Mouse (Mus musculus) retina, postnatal 7 days (tissue): ENCODE results near the gene Hist1h2bf.
"Not testable (repeated sequence)": the region's sequence is repeated elsewhere in the genome, so short reads cannot be mapped to it uniquely, and the experiment has no call there.

Experiments used
- DNase-seq: peaks from one replicate; pipeline ENCODE4 v3.0.0-alpha.2; 2012; ENCODE audit warnings: low read depth, low spot score

Hist1h2bf gene

DNA sequence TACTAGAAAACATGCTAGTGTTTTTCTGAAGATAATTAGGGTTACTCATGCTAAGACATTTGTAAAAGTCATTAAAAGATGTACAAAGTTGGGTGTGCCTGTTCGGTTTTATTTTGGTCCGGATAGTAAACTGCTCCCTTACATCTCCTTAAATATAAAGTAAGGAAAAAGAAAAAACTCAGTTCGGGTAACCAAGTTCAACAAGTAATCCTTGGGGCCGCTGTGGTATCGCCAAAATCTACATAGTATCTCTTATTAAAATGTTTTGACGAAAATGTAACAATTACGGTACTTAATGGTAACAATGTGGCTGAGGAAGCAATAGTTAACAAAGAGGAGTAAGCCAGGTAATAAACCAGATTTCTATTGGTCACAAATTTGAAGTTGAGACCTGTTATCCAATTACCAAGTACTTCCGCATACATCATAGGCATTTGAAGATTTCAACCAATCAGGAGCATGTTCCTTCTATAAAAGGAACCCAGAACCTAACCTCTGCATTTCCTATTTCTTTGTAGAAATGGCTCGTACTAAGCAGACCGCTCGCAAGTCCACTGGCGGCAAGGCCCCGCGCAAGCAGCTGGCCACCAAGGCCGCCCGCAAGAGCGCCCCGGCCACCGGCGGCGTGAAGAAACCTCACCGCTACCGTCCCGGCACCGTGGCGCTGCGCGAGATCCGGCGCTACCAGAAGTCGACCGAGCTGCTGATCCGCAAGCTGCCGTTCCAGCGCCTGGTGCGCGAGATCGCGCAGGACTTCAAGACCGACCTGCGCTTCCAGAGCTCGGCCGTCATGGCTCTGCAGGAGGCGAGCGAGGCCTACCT is 29.8 kb downstream of the Hist1h2bf start, which contains the start of gene Hist1h3f:
Gene Hist1h3f (plus strand): TSS at position 88 of the 822 bp plus-strand sequence.
- peak; percentile 89 for DNase-seq

DNA sequence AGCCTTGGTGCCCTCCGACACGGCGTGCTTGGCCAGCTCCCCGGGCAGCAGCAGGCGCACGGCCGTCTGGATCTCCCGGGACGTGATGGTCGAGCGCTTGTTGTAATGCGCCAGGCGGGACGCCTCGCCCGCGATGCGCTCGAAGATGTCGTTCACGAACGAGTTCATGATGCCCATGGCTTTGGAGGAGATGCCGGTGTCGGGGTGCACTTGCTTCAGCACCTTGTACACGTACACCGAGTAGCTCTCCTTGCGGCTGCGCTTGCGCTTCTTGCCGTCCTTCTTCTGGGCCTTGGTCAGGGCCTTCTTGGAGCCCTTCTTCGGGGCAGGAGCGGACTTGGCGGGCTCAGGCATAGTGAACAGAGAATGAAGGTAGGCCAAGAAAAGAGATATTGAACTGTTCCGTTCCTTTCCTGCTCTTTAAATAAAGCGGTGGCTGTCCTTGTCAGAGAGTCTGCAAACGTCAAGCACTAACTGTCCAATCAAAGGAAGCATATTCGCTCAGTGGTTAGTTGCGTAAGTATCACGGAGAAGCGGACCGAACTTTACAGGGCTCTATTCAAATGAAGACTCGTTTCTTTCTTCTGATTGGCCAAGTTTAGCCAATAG is 30.9 kb downstream of the Hist1h2bf start, which contains the start of gene Hist1h2bh:
Gene Hist1h2bh (minus strand): TSS at position 394 of the 609 bp plus-strand sequence.
- not testable (repeated sequence) for DNase-seq

DNA sequence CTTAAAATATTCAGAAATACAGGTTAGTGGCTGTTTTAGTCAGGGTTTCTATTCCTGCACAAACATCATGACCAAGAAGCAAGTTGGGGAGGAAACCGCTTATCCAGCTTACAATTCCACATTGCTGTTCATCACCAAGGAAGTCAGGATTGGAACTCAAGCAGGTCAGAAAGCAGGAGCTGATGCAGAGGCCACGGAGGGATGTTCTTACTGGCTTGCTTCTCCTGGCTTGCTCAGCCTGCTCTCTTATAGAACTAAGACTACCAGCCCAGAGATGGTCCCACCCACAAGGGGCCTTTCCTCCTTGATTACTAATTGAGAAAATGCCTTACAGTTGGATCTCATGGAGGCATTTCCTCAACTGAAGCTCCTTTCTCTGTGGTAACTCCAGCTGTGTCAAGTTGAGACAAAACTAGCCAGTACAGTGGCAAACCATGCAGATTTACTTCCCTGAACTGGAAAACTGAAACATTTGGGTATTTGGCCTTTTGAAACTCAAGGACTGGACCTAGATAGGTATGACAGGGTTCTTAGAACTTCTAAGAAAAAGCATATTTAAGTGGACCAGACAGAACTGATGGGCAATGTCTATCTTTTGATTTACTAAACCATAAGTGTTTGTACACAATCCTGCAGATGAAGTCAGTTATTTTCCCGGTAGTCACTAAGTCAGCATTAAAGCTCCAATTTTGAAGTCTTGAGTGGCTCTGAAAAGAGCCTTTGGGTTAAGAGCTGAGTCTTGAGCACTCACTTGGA is 31.6 kb downstream of the Hist1h2bf start:
- DNase-seq = not testable (repeated sequence)

DNA sequence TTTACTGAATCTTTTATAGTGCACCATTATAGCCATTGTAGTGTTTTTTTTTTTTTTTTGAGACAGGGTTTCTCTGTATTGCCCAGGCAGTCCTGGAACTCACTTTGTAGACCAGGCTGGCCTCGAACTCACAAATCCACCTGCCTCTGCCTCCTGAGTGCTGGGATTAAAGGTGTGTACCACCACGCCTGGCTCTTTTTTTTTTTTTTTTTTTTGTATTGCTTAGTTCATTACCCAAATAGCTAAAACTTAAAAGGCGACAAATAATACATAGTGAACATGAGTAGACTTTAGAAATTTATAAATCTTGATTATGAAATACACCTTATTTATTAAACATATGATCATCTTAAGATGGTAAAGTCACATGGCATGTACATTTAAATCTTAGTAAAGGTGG is 32.5 kb downstream of the Hist1h2bf start:
- DNase-seq = no peak

DNA sequence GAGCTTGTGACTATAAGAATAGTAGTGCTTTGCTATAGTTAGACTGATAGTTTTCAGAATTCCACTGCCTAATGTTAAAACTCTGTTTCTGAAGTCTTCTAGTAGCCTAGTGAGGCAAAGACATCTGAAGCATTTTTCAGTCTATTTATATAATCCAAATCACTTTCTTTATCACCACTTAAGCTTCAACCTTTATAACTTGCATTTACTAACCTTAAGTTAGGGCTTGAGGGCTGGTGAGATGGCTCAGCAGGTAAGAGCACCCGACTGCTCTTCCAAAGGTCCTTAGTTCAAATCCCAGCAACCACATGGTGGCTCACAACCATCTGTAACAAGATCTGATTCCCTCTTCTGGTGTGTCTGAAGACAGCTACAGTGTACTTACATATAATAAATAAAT is 34.2 kb downstream of the Hist1h2bf start:
- not testable (repeated sequence) for DNase-seq

DNA sequence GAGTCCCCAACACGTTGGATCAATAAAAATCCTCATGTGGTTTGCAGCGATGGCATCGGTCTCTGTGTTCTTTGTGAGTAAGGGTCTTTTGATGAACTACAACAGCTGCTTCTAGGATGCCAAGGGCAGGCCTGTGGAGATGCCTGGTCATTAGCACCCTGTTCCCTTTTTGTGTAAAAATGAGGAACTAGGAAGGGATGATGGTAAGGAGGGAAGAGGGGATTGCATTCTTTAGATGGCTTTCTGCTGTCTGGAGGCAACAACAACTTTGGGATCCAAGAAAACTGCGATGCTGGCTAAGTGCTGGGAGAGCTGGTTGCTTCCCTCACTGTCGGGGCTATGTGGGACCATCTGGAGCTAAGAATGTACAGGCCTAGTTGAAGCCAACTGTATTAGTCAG is 35.7 kb downstream of the Hist1h2bf start:
- DNase-seq = no peak

DNA sequence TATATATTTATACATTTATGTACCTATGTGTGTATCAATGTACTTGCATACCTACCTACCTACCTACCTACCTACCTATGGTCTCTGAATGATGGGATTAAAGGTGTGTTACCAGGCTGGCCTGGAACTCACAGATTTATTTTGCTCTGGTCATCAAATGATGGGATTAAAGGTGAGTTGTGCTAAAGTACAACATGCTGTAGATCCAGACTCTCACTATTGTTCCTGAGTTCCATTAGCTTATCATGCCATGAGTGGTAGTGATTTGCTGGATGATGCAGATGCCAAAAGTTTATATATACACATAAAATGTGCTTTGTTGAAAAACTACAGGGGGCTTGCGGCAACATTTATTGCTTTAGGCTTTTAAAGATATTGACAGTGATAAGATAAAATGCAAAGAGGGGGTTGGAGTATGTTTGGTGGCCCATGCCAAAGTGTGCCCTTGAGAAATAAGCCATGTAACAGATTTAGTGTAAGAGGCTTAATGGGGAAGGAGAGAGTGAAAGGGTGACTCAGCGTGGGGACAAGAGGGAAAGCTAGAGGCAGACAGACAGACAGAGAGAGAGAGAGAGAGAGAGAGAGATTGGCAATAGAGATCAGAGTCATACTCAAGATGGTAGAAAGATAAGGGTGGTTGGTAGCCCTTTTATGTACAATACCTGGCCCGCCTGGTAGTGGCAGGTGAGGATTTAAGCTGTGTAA is 36.8 kb downstream of the Hist1h2bf start:
- no peak for DNase-seq

DNA sequence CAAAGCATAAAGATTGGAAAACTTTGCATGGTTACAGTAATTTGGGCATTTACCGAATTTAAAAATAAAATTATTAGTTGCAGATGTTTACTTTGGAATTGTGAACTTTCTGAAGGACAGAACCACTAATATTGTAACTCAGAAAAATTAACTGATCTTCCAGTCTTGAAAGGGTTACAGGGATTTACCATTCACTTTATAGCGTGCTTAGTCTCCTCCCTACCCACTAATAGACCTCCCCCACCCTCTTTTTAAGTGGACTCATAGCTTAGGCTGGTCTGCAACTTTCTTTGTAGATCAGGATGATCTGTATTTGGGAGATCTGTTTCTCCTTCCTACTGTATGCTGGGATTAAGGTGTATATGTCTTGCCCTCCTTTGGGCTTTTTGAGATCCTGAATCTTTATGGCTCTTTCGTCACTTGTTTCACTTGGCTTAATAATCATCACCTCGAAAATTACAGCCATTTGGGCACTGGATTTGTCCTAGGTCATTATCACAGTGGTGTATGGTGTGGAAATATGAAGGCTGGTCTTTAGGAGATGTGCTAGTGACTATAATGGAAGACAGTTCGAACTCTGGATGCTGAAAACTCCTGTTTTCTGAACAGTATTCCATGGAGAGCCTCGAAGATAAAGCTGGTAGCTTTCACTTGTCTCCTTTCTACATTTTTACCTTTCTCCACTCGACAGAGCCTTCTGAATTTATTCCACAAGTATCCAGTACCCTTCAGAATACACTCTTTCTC is 37.7 kb downstream of the Hist1h2bf start:
- DNase-seq = no peak

DNA sequence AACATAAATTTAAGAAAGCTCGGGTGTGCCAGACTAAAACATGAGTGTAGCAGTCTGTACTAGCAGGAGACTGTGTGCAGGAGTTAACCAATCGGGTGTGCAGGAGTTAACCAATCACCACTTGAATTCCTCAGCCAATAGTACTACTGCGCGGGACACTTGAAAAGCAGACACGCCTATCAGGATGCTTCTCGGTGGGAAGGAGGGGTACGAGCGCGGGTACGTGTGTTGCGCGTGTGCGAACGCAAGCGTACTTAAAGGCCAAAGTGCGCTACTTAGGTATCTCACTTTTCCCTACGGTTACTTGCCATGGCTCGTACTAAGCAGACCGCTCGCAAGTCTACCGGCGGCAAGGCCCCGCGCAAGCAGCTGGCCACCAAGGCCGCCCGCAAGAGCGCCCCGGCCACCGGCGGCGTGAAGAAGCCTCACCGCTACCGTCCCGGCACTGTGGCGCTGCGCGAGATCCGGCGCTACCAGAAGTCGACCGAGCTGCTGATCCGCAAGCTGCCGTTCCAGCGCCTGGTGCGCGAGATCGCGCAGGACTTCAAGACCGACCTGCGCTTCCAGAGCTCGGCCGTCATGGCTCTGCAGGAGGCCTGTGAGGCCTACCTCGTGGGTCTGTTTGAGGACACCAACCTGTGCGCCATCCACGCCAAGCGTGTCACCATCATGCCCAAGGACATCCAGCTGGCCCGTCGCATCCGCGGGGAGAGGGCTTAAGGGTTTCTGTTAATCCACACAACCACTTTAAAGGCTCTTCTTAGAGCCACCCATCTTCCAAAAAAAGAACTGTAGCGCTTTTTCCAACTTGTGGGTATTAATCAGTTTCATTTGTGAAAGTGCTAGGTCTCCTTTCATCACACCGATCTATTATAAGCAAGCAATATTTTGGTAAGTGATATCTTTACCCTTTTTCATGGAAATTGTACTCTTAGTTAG is 38.6 kb downstream of the Hist1h2bf start, which contains the start of gene Hist1h3g:
Gene Hist1h3g (plus strand): TSS at position 286 of the 939 bp plus-strand sequence.
- not testable (repeated sequence) for DNase-seq

DNA sequence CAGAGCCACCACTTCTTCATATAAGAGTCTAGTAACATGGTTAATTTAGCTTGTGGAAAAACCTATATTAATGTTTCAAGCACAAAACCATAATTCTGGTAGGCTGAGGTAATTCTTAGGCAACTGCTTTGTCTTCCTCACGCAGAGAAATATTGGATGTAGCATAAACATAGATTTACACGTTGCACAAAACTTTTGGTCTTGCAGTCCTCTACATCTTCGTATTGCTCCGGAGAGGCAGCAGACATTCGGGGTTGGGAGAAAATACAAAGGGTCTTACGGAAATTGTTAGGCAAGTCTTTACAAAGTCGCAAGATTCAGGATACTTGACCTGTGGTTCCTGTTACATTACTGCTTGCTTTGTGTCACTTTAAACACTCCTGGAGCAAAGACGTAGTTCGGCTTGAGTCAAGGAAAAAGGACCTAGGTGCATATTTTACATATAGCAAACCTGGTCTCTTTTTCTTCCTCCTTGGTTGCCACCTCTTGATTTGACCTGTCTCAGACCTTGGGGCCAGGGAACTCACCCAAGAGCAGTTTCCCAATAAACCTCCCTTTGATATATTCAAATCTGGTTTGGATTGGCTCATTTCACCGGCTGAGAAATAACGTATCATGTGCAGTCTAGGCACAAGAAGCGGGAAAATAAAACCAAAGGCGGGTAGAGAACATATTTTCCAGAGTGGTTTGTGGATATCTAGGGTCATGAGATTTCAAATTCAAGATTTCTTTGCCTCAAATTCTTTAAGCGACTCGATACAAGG is 39.4 kb downstream of the Hist1h2bf start:
- no peak for DNase-seq

DNA sequence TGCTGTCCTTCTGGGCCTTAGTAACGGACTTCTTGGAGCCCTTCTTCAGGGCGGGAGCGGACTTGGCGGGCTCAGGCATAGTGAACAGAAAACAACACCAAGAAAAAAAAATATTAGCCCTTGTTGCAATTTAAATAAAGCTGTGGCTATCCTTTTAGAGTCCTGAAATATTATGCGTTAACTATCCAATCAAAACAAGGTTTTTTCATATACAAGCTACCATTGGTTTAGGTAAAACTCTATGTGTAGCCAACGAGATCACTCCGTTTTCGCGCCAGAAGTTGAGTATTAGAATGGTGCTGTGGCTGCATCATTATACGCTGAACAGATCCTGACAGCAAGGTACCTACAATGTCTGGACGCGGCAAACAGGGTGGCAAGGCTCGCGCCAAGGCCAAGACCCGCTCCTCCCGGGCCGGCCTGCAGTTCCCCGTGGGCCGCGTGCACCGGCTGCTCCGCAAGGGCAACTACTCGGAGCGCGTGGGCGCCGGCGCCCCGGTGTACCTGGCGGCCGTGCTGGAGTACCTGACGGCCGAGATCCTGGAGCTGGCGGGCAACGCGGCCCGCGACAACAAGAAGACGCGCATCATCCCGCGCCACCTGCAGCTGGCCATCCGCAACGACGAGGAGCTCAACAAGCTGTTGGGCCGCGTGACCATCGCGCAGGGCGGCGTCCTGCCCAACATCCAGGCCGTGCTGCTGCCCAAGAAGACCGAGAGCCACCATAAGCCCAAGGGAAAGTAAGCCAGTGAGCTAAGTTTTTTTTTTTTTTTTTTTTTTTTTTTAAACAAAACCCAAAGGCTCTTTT is 40.2 kb downstream of the Hist1h2bf start, which contains the start of gene Hist1h2af:
Gene Hist1h2af (plus strand): TSS at position 347 of the 808 bp plus-strand sequence.
- not testable (repeated sequence) for DNase-seq

DNA sequence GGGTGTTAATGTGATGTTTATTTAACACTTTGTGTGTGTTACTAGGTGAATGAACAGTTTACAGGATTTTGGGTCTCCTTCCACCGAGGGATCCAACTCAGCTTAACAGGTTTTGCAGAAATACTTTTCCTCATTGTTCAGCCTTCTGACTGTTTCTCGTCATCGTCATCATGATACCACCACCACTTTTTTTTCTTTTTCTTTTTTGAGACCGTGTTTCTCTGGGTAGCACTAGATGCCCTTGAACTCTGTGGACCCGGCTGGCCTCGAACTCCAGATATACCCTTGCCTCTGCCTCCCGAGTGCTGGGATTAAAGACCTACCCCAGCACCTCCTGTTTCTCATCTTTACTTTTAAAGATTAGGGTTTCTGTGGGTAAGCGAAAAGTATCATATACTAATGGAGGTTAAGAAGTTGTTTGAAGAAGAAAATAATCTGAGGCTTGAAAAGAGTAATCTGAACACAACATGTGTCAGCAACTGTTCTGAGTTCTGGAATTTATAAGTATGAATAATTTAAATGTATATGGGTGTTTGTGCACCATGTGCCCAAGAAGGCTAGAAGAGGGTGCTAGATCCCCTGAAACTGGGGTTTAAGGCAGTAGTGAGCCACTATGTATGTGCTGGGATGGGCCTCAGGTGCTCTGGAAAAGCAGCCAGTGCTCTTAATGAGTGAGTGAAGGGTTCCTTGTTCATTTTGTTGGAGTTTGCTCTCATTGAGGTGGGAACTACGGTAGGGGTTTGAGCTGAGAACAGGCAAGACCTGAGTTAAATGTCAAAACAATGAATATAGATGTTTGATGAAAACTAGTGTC is 41.5 kb downstream of the Hist1h2bf start:
- no peak for DNase-seq

DNA sequence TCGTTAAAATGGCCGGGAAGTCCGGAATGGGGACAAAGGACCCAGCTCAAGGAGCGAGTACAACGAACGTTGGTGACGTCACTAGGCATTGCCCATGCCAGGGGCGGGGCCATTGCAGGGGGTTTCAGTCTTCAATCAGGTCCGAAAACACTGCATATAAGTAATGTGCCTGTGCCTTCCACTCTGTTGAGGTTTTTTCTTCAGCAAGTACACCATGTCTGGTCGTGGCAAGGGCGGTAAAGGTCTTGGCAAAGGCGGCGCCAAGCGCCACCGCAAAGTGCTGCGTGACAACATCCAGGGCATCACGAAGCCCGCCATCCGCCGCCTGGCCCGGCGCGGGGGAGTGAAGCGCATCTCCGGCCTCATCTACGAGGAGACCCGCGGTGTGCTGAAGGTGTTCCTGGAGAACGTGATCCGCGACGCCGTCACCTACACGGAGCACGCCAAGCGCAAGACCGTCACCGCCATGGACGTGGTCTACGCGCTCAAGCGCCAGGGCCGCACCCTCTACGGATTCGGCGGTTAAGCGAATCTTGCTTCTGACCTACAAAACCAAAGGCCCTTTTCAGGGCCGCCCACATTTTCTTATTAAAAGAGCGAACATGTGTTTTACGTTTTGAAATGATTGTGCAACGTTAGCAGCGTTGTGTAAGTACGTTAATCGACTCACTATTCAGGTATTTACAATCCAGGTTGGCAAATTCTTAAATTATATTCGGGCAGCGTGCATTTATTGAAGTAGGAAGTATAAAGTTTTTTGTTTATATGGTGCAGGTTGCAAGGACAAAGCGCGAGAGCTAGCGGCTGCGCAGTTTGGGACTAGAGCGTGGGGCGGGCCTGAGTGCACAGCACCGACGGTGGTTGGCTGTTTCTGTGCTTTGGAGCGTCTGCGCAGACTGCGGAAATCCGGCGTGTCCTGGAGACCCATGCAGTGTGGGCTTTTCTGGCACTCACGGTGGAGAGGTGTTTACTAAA is 42.8 kb downstream of the Hist1h2bf start, which contains the start of gene Hist1h4h:
Gene Hist1h4h (plus strand): TSS at position 150 of the 975 bp plus-strand sequence.
- peak; percentile 92 for DNase-seq

DNA sequence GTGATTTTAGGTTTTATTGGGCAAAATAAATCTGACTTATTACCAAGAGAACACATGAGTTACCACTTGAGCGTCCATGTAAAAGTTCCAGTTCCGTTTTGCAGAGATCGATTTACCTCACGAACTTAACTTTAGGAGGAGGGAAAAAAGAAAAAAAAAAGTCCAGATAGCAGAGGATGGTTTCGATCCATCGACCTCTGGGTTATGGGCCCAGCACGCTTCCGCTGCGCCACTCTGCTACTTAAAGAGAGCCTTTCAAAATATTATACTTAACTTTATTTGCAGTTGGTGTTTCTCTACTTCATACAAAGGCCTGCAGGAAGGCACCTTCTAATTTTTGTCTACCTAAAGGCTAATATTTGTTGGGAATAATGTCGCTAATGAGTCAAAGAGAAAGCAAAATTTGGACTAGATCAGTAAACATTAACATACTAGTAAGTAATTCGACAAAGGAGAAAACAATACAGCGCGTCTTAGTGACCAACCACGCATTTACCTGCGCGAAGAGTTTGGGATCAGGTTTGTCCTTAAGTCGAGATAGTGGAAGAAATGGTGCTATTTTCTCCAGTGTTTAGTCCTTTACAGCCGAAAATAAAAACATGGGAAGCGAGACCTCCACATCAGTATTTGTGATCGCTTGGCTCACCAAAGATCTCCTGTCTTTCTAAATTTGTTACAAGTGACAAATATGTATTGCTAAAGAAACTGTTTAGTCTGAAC is 43.7 kb downstream of the Hist1h2bf start:
- DNase-seq = no peak
